Mouse (Mus musculus) embryonic facial prominence, embryonic 13.5 days (tissue): ENCODE measurements around the gene Rfc4. TPM values are rescaled to one million over a fixed set of nuclear protein-coding genes. Genes with fewer than 3 reads are reported as not detected.
"Not testable (repeated sequence)": the region's sequence is repeated elsewhere in the genome, so short reads cannot be mapped to it uniquely, and the experiment has no call there.

Experiments used
- ATAC-seq: fragments of 200-750 bp; cut with Nextera tagmentation; 2 replicates; pipeline ENCODE4 v1.8.0; 2017; ENCODE audit warnings: low read depth; ENCODE audit not compliant: insufficient number of reproducible peaks, insufficient read depth, low FRiP score, low TSS enrichment
- H3K27ac ChIP-seq: fragments of 300-500 bp; sonication (generic); 2 replicates; pipeline ENCODE4 v1.5.1; 2015; ENCODE audit warnings: moderate library complexity, mild to moderate bottlenecking, inconsistent platforms
- H3K27me3 ChIP-seq: fragments of 300-500 bp; sonication (generic); 2 replicates; pipeline ENCODE4 v1.6.1; 2015; ENCODE audit warnings: mild to moderate bottlenecking, inconsistent platforms
- H3K36me3 ChIP-seq: fragments of 300-500 bp; sonication (generic); 2 replicates; pipeline ENCODE4 v1.6.1; 2015; ENCODE audit warnings: mild to moderate bottlenecking, inconsistent platforms
- H3K4me1 ChIP-seq: fragments of 300-500 bp; sonication (generic); 2 replicates; pipeline ENCODE4 v1.6.1; 2015; ENCODE audit warnings: inconsistent platforms
- H3K4me2 ChIP-seq: fragments of 300-500 bp; sonication (generic); 2 replicates; pipeline ENCODE4 v1.6.1; 2015; ENCODE audit warnings: moderate library complexity, mild to moderate bottlenecking, inconsistent platforms
- H3K4me3 ChIP-seq: fragments of 300-500 bp; sonication (generic); 2 replicates; pipeline ENCODE4 v1.5.1; 2015; ENCODE audit warnings: mild to moderate bottlenecking, inconsistent platforms
- H3K9ac ChIP-seq: fragments of 300-500 bp; sonication (generic); 2 replicates; pipeline ENCODE4 v1.6.1; 2015; ENCODE audit warnings: mild to moderate bottlenecking, inconsistent platforms
- H3K9me3 ChIP-seq: fragments of 300-500 bp; sonication (generic); 2 replicates; pipeline ENCODE4 v1.6.1; 2016; ENCODE audit warnings: inconsistent platforms
- WGBS: fragments of 180-500 bp; shearing (Covaris S2); methylation state at CpG from one replicate; pipeline ENCODE4 v1.1.7; 2015; ENCODE audit warnings: mixed read lengths; 5-methylcytosine and 5-hydroxymethylcytosine counted together
- polyA plus RNA-seq: library from polyadenylated mRNA; unstranded; fragments of >200 nt; fragmentation: Nextera tagmentation; extraction: Ambion mirVana; gene quantifications from 2 replicates; pipeline ENCODE4 v1.2.1, GENCODE M21; 2015

Gene Rfc4
- polyA plus RNA-seq, 1 experiment from 2014 or later = 125 TPM

- 3% methylated on average over 12 of the region's 12 CpGs for WGBS
- Histone ChIP-seq H3K27me3 (peaks cover 17% of the 10 kb centered on the region), H3K4me1 (peaks cover 17% of the 10 kb centered on the region), H3K9ac (peak overlapping the region; percentile 64), H3K4me2 (peak overlapping the region; percentile 60), H3K36me3 (no peaks in the 10 kb centered on the region), H3K4me3 (peak overlapping the region; percentile 38), H3K27ac (no peak overlapping the region), H3K9me3 (no peaks in the 10 kb centered on the region)
- no peak for ATAC-seq
Measured at GRCm38 (mm10) chr16:23099632-23100031, 27.9 kb downstream of the Rfc4 start.

GRCm38 (mm10) chr16:23098105-23098452 is 29.5 kb downstream of the Rfc4 start:
- not testable (repeated sequence) for ATAC-seq, H3K27ac ChIP-seq, H3K4me2 ChIP-seq, H3K9me3 ChIP-seq, H3K4me3 ChIP-seq, H3K9ac ChIP-seq, H3K36me3 ChIP-seq
- Histone ChIP-seq H3K4me1 (peaks cover 17% of the 10 kb centered on the region), H3K27me3 (peaks cover 17% of the 10 kb centered on the region)
- WGBS = 93% methylated on average over 1 of the region's 1 CpGs

DNA sequence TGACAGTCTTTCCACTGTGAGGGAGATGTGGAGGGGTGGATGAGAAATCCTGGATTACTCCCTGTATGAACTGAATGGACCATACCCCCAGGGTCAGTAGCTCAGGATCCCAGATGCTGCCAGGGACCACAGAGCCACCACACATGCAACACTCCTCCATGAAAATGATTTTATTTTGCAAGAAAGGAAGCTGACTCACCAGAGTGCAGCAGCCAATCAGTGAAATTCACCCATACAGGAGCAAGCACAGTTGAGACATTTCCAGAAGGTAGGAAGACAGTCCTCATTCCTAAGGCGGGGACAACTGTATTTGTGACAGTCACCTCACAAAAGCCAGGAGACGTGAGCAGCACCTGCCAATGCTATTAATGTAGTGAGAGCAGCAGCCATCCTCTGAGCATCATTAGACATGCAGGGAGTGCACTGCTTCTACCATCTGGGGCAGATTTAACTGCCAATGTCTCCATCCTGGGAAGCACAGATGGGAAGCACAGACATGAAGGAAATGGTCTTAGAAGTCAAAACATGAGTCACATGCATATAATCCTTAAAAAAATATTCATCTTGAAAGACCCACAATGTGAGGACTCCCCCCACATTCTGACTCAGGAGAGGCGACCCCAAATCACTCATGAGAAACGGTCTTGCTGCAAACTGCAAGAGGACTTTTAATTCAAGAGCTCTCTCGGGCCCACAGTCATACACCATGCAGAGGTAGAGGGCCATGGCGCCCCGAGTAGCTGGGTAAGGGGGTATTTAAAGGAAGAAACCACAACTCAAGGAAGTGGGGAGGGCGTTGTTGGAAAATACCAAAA is 30.0 kb downstream of the Rfc4 start:
- H3K9ac ChIP-seq, H3K27ac ChIP-seq, H3K9me3 ChIP-seq, H3K4me2 ChIP-seq, ATAC-seq, H3K36me3 ChIP-seq, H3K4me3 ChIP-seq: not testable (repeated sequence)
- H3K4me1 ChIP-seq = peaks cover 12% of the 10 kb centered on the region
- peaks cover 17% of the 10 kb centered on the region for H3K27me3 ChIP-seq
- 76% methylated on average over 8 of the region's 8 CpGs for WGBS

- H3K4me3 ChIP-seq, H3K27ac ChIP-seq, H3K36me3 ChIP-seq, H3K4me2 ChIP-seq, H3K9ac ChIP-seq, H3K9me3 ChIP-seq: not testable (repeated sequence)
- peaks cover 17% of the 10 kb centered on the region for H3K27me3 ChIP-seq
- 0 out of 2 replicates have a peak, but pooled peaks have one; percentile 20 for ATAC-seq
- H3K4me1 ChIP-seq = peaks cover 11% of the 10 kb centered on the region
- WGBS = 86% methylated on average over 1 of the region's 1 CpGs
Measured at GRCm38 (mm10) chr16:23096886-23097285, 30.7 kb downstream of the Rfc4 start.

GRCm38 (mm10) chr16:23095581-23095980 is 32.0 kb downstream of the Rfc4 start:
- not testable (repeated sequence) for H3K4me2 ChIP-seq, H3K9ac ChIP-seq, H3K4me1 ChIP-seq, ATAC-seq, H3K27ac ChIP-seq, H3K4me3 ChIP-seq, H3K9me3 ChIP-seq, H3K36me3 ChIP-seq
- H3K27me3 ChIP-seq = peaks cover 14% of the 10 kb centered on the region
- 87% methylated on average over 5 of the region's 5 CpGs for WGBS

DNA sequence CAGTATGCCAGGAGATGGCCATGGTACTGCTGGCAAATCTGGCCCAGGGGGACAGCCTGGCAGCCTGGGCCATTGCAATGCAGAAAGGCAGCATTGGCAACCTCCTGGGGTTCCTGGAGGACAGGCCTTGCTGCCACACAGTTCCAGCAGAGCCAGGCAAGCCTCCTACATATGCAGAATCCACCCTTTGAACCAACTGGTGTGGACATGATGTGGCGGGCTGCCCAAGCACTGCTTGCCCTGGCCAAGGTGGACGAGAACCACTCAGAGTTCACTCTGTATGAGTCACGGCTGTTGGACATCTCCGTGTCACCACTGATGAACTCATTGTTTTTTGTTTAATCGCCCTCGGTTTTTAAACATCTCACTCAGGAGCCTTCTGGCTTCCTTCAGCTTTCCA is 33.4 kb downstream of the Rfc4 start:
- ATAC-seq = no peak

DNA sequence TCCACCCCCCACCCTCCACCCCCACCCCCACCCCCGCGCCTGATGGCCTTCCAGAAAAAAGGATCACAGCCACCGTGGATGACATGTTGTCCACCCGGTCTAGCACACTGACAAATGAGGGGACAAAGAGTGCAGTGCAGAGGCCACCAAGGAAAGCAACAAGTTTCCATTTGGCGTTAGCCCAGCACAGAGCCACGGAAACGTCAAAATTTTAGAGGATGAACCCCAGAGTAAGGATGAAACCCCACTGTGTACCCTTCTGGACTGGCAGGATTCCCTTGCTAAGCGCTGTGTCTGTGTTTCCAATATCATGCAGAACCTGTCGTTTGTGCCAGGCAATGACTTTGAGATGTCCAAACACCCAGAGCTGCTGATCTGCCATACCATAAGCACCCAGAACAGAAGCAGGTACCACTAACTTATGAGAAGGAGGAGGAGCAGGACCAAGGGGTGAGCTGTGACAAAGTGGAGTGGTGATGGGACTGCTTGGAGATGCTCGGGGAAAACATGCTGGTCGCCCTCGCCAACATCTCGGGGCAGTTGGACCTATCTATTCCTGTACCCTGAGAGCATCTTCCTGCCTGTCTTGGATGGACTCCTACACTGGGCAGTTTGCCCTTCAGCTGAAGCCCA is 34.1 kb downstream of the Rfc4 start:
- ATAC-seq = no peak
- Histone ChIP-seq H3K4me3 (no peak overlapping the region), H3K9ac (no peak overlapping the region), H3K27ac (no peak overlapping the region), H3K27me3 (no peaks in the 10 kb centered on the region), H3K36me3 (no peaks in the 10 kb centered on the region), H3K4me1 (no peaks in the 10 kb centered on the region), H3K9me3 (no peaks in the 10 kb centered on the region), H3K4me2 (no peak overlapping the region)
- WGBS = 79% methylated on average over 13 of the region's 13 CpGs

More for the DNA sequence above, 33.4 kb downstream of the Rfc4 start:
- Histone ChIP-seq H3K27ac (no peak overlapping the region), H3K9ac (no peak overlapping the region), H3K36me3 (no peaks in the 10 kb centered on the region), H3K4me1 (no peaks in the 10 kb centered on the region), H3K27me3 (no peaks in the 10 kb centered on the region), H3K4me3 (no peak overlapping the region), H3K9me3 (no peaks in the 10 kb centered on the region), H3K4me2 (no peak overlapping the region)
- 89% methylated on average over 6 of the region's 6 CpGs for WGBS

- not testable (repeated sequence) for ATAC-seq, H3K27ac ChIP-seq, H3K27me3 ChIP-seq, H3K4me2 ChIP-seq, H3K4me1 ChIP-seq, H3K9ac ChIP-seq, H3K4me3 ChIP-seq, H3K9me3 ChIP-seq, H3K36me3 ChIP-seq
Measured at GRCm38 (mm10) chr16:23091345-23091744, 36.2 kb downstream of the Rfc4 start.

GRCm38 (mm10) chr16:23088491-23088890 is 39.0 kb downstream of the Rfc4 start:
- not testable (repeated sequence) for H3K9ac ChIP-seq, H3K36me3 ChIP-seq, H3K9me3 ChIP-seq, H3K4me1 ChIP-seq, ATAC-seq, H3K27me3 ChIP-seq, H3K27ac ChIP-seq, H3K4me2 ChIP-seq, H3K4me3 ChIP-seq
- 89% methylated on average over 1 of the region's 1 CpGs for WGBS

- H3K36me3 ChIP-seq, H3K27ac ChIP-seq, H3K9me3 ChIP-seq, H3K4me1 ChIP-seq, H3K4me3 ChIP-seq, H3K4me2 ChIP-seq, H3K9ac ChIP-seq, ATAC-seq, H3K27me3 ChIP-seq: not testable (repeated sequence)
- WGBS = 55% methylated on average over 4 of the region's 4 CpGs
Measured at GRCm38 (mm10) chr16:23087712-23088111, 39.8 kb downstream of the Rfc4 start.

DNA sequence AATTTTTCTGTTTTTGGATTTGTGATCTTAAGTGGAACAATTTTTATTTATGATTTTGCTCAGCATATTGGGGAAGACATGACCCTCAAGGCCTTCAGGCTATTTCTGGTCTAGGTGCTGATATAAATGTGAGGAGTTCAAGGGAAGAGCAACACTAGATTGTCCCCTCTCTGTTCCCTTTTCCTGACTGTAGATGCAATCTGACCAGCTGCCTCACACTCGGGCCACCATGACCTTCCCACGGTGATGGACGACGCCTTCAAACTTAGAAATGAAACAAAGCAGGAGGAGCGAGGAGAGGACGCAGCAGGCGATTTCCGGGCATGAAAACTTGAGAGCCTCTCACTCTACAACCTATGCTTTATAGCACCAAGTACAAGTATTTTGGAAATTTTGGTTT is 40.4 kb downstream of the Rfc4 start:
- H3K27ac ChIP-seq, H3K4me3 ChIP-seq, H3K4me2 ChIP-seq, H3K36me3 ChIP-seq, H3K9ac ChIP-seq, H3K9me3 ChIP-seq, H3K27me3 ChIP-seq, ATAC-seq, H3K4me1 ChIP-seq: not testable (repeated sequence)
- 85% methylated on average over 8 of the region's 8 CpGs for WGBS

- not testable (repeated sequence) for H3K27me3 ChIP-seq, H3K4me1 ChIP-seq, H3K9ac ChIP-seq, H3K36me3 ChIP-seq, H3K4me3 ChIP-seq, H3K9me3 ChIP-seq, H3K4me2 ChIP-seq, H3K27ac ChIP-seq, ATAC-seq
- WGBS = 85% methylated on average over 6 of the region's 6 CpGs
Measured at GRCm38 (mm10) chr16:23077516-23077915, 50.0 kb downstream of the Rfc4 start.
